Mouse (Mus musculus) erythroblast, embryonic 14.5 days (primary cell): Measurements from ENCODE around the gene Gfi1.

Experiments used
- GATA1 ChIP-seq: IDR thresholded peaks from 2 replicates; pipeline ENCODE4 v1.6.1; 2012; ENCODE audit warnings: low read length, inconsistent platforms, mixed read lengths
- TAL1 ChIP-seq: IDR thresholded peaks from 3 replicates; pipeline ENCODE4 v1.6.1; 2012; ENCODE audit warnings: low read length, inconsistent platforms, mixed read lengths

- TF ChIP-seq GATA1 (no peak), TAL1 (no peak)
Observed at GRCm38 (mm10) chr5:107736171-107736570, 10.3 kb upstream of the Gfi1 start.
